Comparison of ENCODE assay signal across 35 mouse cellular contexts in genomic region chr11:71812921-71813320, GRCm38 (mm10).
DNase-seq lines count a peak whose midpoint lies in the region; ATAC-seq and TF ChIP-seq lines count a peak whose summit lies in the region.
"Had no signal": no experiment of that assay in that cellular context is flagged by ENCODE, and none has a peak within 500 bp of the region (broad histone marks: within the 10 kb centered on the region; RNA-seq: fewer than 3 reads in every experiment).

No protein-coding gene starts in this region.

- no peak for TF ChIP-seq POLR2A in brain, embryonic 14.5 days (IDR thresholded peaks at IDR 0.05; ENCODE audit: borderline replicate concordance, extremely low read depth, insufficient read depth, insufficient read length, poor library complexity, severe bottlenecking)

- H3K9me3 ChIP-seq in intestine, postnatal 0 days (ENCODE audit: control insufficient read depth) = no peaks in the 10 kb centered on the region
- H3K9me3 ChIP-seq: embryonic facial prominence, embryonic 15.5 days; forebrain, embryonic 12.5 days; heart, embryonic 13.5 days; hindbrain, embryonic 10.5 days; intestine, embryonic 15.5 days; liver, embryonic 12.5 days; midbrain, embryonic 10.5 days; neural tube, embryonic 13.5 days had no signal

- H3K27me3 ChIP-seq in intestine, postnatal 0 days (replicated peaks; ENCODE audit: control insufficient read depth, insufficient read depth, low read length) = no peaks in the 10 kb centered on the region
- H3K27me3 ChIP-seq: embryonic facial prominence, embryonic 15.5 days; forebrain, embryonic 12.5 days; heart, embryonic 13.5 days; intestine, embryonic 15.5 days; liver, embryonic 12.5 days; neural tube, embryonic 13.5 days; Patski had no signal

- peak; percentile 14 for DNase-seq in embryo, embryonic 10.5 days (ENCODE audit: low spot score)
- DNase-seq in embryo, embryonic 9.5 days (ENCODE audit: extremely low spot score) = no peak
- DNase-seq in left cerebral cortex, postnatal 14 days (ENCODE audit: low spot score in 2 of 2) = peak; percentile 39 to 67
- no peak for DNase-seq in left cerebral cortex, adult 18-20 months (ENCODE audit: low spot score in 2 of 2)
- peak; percentile 18 for DNase-seq in right cerebral cortex, adult 18-20 months
- DNase-seq in right cerebral cortex, postnatal 25 days = no peak
- peak; percentile 19 for DNase-seq in brain, embryonic 14.5 days (ENCODE audit: low read depth)
- DNase-seq: adrenal gland, postnatal 25 days; cerebellum, adult 2 months; cerebellum, postnatal 14 days; forebrain, postnatal 0 days; heart, postnatal 10 days; kidney, adult 9 months; kidney, postnatal 14 days; layer of hippocampus, adult 9-11 months; left cerebral cortex, postnatal 4 days; liver, postnatal 0 days; lung, postnatal 14 days; thymus, adult 2 months; thymus, postnatal 36 days had no signal

- no peaks in the 10 kb centered on the region for H3K36me3 ChIP-seq in intestine, postnatal 0 days (ENCODE audit: control insufficient read depth, insufficient read depth)
- H3K36me3 ChIP-seq: embryonic facial prominence, embryonic 15.5 days; forebrain, embryonic 12.5 days; G1E; heart, embryonic 13.5 days; hindbrain, embryonic 10.5 days; intestine, embryonic 15.5 days; liver, embryonic 12.5 days; midbrain, embryonic 10.5 days; neural tube, embryonic 13.5 days had no signal

- TF ChIP-seq CTCF in brain, embryonic 14.5 days (IDR thresholded peaks at IDR 0.05; ENCODE audit: borderline replicate concordance, extremely low read depth, insufficient read depth, insufficient read length) = no peak
- no peak for TF ChIP-seq CTCF in intestine, postnatal 0 days (IDR thresholded peaks at IDR 0.05; ENCODE audit: low read depth)

- H3K9ac ChIP-seq in intestine, postnatal 0 days (ENCODE audit: low read depth, low read length) = no peak overlapping the region
- H3K9ac ChIP-seq: embryonic facial prominence, embryonic 15.5 days; forebrain, embryonic 12.5 days; forebrain, postnatal 0 days; heart, embryonic 13.5 days; intestine, embryonic 15.5 days; liver, embryonic 12.5 days; liver, postnatal 0 days; neural tube, embryonic 13.5 days had no signal

- H3K4me2 ChIP-seq in intestine, postnatal 0 days (replicated peaks; ENCODE audit: low read depth) = no peak overlapping the region
- H3K4me2 ChIP-seq: embryonic facial prominence, embryonic 15.5 days; forebrain, embryonic 12.5 days; heart, embryonic 13.5 days; intestine, embryonic 15.5 days; liver, embryonic 12.5 days; neural tube, embryonic 13.5 days had no signal

- H3K4me3 ChIP-seq in intestine, postnatal 0 days (ENCODE audit: low read depth, low read length) = no peak overlapping the region
- H3K4me3 ChIP-seq: embryonic facial prominence, embryonic 15.5 days; forebrain, embryonic 12.5 days; heart, embryonic 13.5 days; hindbrain, embryonic 10.5 days; intestine, embryonic 15.5 days; left cerebral cortex, adult 2 months; liver, embryonic 12.5 days; midbrain, embryonic 10.5 days; myocyte; neural tube, embryonic 13.5 days had no signal

- ATAC-seq in intestine, postnatal 0 days = no peak
- ATAC-seq: forebrain, postnatal 0 days; hindbrain, embryonic 16.5 days; intestine, embryonic 15.5 days; liver, embryonic 12.5 days; liver, postnatal 0 days; midbrain, embryonic 16.5 days; Patski had no signal

- no peak overlapping the region for H3K27ac ChIP-seq in intestine, postnatal 0 days (ENCODE audit: low read depth, low read length)
- H3K27ac ChIP-seq: embryonic facial prominence, embryonic 15.5 days; forebrain, embryonic 12.5 days; heart, embryonic 13.5 days; hindbrain, embryonic 10.5 days; intestine, embryonic 15.5 days; left cerebral cortex, adult 2 months; liver, embryonic 12.5 days; midbrain, embryonic 10.5 days; neural tube, embryonic 13.5 days had no signal

- no peaks in the 10 kb centered on the region for H3K4me1 ChIP-seq in intestine, postnatal 0 days (replicated peaks; ENCODE audit: control insufficient read depth, insufficient read depth, low read length)
- H3K4me1 ChIP-seq: embryonic facial prominence, embryonic 15.5 days; intestine, embryonic 15.5 days; liver, embryonic 12.5 days had no signal

- 81% methylated on average over 7 of the region's 7 CpGs for WGBS in intestine, postnatal 0 days

- intact Hi-C loops in left cerebral cortex, postnatal 14 days (cut with DNase I) = no loop called here

Comparison
In these comparisons a context has a peak if more than half of its experiments do, and no peak if none do; other contexts are left out.
1. DNase-seq: peak in embryo, embryonic 10.5 days (single experiment), left cerebral cortex, postnatal 14 days (2 of 2), right cerebral cortex, adult 18-20 months (single experiment) and brain, embryonic 14.5 days (single experiment); none in embryo, embryonic 9.5 days (single experiment), left cerebral cortex, adult 18-20 months (0 of 2) and right cerebral cortex, postnatal 25 days (single experiment).